Mouse (Mus musculus) spleen, embryonic (tissue): ENCODE measurements at regions not wholly inside any gene's neighbourhood (a gene's known extent, or its start where the extent isn't known, plus 50 kb on each side); places are given as distances from the start of the nearest gene placed in this dataset.

ENCODE experiments used
- CTCF ChIA-PET: fragments of 350-600 bp; sonication (Branson Sonifier 250); formaldehyde crosslinking; loops from one replicate; lab custom pipeline; 2022; lab: Charles Lee

DNA sequence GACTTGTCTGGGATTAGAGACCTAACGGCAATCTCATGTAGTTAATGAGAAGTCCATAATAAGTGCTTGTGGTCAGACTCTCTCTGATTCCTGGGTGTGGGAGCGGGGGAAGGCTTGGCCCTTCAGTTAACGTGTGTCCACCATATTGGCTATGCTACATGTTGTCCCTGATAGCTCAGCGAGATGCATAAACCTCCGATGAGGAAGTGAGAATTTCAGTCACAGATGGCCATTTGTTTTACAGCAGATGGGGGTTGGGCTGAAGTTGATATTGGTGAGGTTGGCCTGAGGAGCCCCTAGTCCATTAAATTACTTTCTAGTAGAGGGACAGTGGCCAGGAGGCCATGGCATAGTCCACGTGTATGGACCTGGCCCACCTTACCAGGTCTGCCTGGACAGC lies 114.6 kb upstream of the Prok2 start:
- CTCF ChIA-PET, result no interaction called here

DNA sequence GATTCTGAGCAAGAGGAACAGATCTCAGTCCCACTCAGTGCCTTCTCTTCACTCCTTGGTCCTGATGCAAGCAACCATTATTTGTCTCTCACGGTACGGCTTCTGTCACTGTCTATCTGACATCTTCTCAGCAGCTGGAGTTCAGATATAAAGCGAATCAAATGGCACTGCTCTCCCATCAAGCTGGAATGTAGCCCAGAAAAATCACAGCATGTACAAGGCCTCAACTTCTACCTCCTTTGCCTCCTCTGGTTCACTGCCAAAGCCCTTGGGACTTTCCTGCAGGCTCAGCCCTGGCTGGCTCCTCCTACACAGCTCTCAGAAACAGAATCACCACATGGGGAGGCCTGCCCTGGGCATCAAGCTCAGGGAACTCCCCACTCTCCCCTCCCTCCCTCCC lies 107.1 kb upstream of the Prok2 start:
- CTCF ChIA-PET, result interaction anchor here (0.5 kb wide), 1 partner anchor 1993 kb away, joined by 9 read pairs; no protein-coding TSS in a partner anchor

DNA sequence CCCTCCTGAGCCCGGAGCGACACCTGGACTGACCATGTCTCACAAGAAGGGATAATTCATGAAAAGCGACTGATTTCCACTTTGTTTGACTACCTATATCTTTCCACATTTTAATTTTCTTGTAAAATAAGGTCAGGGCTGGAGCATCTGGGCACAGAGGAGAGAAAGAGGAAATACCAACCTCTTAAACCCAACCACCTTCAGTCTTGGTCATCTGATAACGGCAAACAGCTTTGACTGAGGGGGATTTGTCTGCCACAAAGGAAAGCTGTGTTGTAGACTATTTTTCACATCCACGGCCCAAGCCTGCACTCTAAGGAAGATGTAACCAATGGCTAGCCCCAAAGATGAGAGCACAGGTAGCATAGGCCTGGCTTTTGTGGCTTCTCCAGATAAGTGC lies 101.4 kb upstream of the Prok2 start:
- CTCF ChIA-PET, result no interaction called here

DNA sequence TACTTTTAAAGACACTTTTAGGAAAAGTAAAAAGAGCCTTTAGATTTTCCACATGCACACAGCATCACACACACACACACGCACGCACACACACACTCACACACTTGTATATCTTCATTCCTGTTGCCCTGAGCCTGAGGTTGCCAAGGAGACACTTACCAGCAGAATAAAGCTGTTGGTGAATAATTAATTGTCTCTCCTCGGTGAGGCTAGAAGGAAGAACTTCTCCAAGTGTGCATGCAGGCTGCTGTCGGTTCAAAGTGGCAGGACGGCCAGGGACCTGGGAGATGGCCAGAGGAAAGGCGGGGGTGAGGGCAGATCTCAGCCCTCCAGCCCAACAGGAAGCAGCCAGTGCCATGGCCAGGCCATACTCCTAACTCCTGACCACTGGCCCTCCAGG lies 98.6 kb upstream of the Prok2 start:
- CTCF ChIA-PET, result no interaction called here

DNA sequence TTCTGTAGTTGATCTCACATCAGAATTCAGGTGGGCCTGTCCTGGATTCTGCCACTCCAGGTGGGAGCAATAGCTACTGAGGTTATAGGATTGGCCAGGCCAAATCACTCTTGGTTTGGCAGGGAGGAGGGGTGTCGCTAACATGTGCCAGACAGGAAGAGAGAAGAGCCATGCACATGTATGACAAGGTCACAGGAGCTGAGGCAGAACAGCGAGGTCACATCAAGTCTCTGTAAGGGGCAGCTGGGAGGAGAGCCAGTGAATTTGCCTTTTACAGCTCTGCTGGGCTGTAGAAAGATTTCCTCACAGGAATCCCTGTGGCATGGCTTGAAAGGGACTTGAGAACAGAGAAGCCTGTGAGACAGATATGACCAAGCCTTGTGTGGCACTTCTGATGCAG lies 96.3 kb upstream of the Prok2 start:
- CTCF ChIA-PET, result no interaction called here

DNA sequence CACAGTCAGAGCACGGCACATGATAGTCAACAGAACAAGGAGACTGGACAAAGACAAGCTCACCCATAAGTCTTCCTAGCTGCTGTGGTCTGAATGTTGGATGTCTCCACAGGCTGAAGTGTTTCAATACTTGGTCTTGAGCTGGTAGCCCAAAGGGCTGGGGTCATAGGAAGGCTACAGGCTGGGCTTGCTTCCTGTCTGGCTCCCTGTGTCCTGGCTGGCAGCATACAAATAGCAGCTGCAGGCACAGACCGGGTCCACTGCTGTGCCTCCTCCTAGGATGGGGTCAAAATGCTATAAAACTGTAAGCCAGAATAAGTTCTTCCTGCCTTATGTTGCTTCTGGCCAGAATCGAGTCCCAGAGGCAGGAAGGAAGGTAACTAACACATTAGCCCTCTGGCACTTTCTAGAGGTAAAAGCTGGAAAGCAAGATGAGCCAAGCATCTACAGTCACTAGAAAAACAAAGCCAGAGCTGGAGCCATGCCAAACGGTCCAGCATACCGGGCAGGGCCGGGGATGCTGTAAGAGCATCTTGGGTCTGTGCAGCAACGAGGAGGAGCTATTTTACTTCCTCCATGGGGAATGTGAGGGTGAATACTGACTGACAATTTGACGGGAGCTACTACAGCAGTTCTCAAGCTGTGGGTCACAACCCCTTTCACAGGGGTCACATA lies 93.2 kb upstream of the Prok2 start:
- CTCF ChIA-PET, result interaction anchor here (0.9 kb wide), 1 partner anchor 16 kb away, joined by 3 read pairs; no protein-coding TSS in a partner anchor

DNA sequence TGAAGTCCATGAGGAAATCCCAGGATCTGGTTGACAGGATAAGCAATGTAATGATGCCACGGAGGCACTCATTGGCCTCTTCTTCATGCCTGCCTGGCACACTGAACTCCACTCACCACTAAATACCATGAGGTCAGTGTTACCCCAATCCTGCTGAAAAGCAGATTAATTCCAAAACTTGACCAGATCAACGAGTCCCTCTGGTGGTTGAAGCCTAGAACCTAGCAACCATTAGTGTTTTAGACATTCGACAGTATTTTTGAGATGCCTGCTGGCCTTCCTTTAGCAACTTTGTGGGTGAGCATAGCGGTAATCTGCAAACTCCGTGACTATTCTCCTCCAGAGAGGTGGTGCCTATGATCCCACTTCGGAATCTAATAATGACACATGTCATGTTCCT lies 92.3 kb upstream of the Prok2 start:
- CTCF ChIA-PET, result no interaction called here

DNA sequence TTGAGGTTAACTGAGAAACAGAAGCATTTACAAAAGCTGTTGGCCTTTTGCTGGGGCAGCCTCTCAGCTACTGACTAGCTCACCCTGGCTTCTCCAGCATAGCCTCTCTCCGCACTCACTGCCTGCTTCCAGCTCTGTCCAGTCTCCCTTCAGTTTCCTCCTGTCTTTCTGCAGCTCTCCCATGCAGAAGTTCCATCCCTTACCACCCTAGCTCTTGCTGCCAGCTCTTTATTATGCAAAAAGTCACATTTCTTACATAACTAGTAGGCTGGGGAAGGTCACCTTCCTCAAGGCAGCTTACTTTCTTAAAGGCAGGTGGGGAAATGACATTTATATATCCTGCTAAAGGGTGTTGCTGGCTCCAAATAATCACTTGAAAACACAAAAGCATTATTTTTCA lies 91.1 kb upstream of the Prok2 start:
- CTCF ChIA-PET, result no interaction called here

DNA sequence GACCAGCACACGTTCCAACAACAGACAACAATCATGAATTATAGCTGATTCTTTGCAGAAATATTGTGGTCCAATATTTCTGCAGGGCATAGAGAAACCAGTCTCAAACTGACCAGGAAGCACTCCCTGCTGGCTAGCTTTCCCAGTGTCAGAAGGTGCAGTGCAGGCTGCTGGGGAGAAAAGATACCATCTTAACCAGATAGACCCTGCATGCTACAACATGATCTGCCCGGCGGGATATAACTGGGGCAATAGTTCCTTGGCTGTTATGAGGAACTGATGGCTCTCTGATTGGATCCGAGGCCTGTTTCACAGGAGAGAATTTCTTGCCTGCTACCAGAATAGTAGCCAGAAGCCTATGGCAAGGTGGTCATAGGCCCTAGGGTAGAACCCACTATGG lies 86.9 kb upstream of the Prok2 start:
- CTCF ChIA-PET, result no interaction called here

DNA sequence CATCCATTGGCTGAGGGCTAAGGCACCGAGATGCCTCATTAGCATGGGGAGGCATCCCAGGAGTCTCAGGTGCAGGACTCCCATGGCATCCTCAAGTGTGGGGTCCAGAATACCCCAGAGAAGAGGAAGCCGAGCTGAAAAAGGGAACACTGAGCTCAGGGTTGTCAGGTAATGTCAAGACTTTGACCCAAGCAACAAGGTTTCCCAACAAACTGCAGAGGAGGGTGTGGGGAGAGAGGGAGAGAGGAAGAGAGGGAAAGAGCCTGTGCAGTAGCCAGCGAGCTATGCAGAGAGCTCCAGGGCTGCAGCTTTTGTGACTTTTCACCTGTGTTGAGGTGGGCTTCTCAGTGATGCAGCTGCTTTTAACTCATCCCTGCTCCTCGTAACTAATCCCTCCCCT lies 85.7 kb upstream of the Prok2 start:
- CTCF ChIA-PET, result no interaction called here

DNA sequence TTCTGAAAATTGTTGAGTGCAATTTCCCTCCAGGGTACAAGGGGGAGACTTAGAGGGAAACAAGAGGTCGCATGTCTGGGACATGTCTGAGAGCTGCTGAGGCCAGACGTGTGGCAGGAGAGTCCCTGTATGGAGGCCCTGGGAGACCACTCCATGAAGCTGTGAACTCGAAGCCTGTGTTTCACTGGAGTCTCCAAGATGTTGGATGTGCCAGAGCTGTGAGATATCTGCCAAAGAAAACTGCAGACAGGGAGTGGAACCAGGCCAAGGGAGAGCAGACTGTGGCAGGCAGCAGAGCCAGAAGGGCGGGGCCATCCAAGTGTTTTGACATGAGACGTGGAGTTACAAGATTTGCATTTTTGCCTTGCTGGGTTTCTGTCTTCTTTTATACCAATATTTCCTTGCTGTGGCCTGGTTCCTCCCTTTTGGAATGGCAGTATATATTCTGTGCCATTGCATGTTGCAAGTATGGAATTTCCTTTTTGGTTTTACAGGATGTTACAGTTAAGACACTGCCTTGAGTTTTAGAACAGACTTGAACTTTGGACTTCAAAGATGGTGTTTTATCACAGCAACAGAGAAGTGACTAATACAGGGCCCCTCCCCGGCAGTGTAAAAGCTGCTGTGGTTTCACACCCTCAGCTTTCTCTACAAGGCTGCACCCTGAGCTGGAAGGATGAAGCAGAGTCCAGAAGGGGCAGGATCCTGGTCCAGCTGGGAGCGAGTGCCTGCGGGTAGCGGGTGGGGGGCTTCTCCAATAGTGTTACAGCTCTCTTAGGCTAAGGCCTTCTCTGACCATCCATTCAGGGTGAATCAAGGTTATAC lies 85.0 kb upstream of the Prok2 start:
- CTCF ChIA-PET, result no interaction called here

DNA sequence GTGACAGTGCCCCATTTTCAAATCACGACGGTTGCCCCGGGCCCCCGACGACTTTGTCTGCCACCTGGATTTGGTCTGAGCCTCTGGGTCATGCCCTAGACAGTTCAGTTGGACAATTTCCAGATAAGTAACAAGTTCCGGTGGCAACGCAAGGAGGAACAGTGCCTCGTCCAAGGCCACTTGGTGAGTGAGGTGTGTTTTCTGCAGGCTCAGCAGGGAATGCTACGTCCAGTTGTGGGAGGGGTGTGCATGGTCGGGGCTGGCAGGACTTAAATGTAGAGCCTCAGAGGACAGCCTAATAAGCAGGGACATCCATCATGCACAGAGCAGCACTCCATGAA lies 78.7 kb upstream of the Prok2 start:
- CTCF ChIA-PET, result interaction anchor here (0.5 to 0.6 kb wide), 2 partner anchors 620 to 693 kb away, joined by 3 to 13 read pairs; no protein-coding TSS in a partner anchor

DNA sequence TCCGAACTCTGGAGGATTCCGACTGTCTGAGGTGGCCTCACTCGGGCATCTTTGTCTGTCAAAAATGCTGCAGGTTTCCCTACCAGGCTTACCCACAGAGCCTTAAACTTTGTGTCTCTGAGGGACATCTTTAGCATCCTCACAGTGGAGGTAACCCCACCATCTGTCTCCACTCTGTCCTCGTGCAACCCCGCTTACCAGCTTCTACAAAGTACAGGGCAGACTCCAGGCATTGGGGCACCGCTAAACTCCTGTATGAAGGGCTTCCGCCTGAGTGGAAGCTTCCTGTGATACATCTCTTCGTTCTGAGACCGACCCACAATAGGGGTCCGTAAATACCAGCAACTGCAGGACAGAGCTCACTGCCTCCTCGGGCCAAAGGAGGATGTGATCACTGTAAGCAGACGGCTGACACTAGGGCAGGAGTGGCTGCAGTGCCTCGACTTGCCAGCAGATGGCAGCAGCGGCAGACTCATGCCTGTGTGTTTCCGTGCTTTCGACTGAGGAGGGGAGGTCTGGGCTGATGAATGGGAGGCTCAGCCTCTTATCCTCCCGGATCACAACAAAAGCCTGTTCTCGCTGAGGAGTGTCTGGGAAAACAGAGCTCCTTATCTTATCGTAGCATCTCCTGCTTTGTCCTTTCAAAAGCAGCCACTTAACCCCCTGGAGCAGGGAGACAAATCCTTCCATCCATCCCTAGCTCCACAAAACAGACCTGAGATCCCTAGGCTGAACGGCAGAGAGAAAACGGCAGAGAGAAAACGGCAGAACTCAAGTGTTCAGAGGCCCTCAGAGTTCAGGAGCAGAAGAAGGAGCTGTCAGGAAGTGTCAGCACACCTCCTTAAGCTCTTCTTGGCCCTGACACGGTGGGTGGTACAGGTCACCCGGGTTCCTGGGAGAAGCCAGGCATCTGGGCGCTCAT lies 78.1 kb upstream of the Prok2 start:
- CTCF ChIA-PET, result interaction anchor here (0.5 to 0.8 kb wide), 3 partner anchors 15 to 694 kb away, joined by 3 to 13 read pairs (median 3); no protein-coding TSS in a partner anchor

DNA sequence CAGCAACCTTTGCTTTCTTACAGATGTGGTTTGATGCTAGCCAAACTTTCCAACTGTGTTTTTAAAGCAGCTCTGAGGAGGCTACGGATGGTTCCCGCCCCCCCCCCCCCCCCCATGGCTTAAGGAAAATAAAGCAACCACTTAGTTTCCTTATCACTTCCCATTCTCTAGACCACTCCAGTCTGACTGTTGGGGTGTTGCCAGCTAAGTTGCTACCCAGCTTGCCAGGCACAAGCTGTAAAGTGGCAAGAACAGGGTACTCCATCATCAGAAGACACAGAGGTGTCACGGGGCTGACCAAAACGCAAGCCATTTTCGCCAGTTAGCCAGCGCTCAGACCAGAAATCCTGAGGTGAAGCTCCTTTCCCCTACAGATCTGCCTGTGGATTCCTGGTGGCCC lies 74.7 kb upstream of the Prok2 start:
- CTCF ChIA-PET, result no interaction called here

DNA sequence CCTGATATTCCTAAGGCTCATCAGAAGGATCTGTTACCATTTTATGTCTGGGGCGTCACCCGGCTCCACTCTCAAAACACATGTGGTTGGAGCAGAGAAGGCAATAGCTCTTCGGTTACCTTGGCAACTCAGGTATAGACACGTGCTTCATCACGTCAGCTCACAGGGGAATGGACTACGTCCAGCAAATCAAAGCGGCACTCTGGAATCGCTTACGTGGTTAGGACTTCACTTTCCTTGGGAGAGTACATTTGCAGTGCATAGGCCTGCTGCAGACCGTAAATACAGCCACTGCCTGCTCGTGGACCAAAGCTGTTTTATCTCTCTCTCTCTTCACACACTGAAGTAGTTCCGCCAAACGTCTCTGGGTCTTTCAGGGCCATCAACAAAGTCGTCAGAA lies 74.1 kb upstream of the Prok2 start:
- CTCF ChIA-PET, result no interaction called here

DNA sequence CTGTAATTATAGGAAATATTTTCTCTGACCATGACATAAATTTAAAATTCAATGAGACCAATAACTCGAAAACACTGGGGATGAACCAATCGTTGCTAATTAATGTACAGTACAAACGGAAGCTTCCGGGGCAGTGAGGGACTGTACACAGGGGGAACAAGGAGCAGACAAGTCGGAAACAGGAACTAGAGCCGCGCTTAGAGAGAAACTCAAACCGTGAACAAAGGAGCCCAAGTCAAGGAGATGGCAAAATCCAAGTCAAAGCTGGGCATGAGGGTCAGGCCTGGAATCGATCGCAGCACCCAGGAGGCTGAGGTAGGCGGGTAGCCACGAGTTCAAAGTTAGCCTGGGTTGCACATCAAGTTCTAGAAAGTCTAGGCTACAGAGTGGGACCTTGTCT lies 70.2 kb upstream of the Prok2 start:
- CTCF ChIA-PET, result no interaction called here

DNA sequence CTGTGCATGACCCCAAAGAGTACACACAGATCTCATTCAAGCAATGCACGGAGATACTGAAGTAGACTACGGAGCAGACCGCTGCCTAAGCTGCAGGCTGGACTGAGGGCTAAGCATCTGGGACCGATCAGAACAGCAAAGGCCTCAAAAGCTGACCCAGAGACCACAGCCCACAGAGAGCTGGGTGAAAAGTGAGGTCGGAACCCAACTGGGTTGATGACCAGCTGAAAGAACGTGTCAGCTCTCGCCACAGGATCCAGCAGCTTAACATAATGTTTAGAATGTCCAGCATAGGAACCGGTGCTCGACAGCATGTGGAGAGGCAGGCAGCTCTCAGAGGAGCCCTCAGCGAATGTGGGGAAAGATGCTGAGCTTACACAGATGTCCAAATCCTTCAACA lies 67.4 kb upstream of the Prok2 start:
- CTCF ChIA-PET, result no interaction called here

DNA sequence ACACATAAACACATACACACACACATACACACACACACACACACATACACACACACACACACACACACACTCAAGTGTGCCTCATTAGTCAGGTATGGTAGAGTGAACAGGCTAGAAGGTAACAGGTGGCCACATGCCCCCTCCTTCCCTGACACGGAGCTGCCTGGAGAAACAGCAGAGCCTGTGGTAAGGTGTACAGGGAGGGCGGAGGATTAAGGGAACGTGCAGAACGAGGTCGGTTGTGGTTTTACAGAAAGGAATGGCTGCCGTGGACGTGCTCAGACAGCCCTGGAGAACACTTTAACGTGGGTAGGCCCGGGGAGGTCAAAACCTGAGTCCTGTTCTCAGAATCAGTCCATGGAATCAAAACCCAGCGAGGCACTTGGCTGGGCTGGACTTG lies 66.2 kb upstream of the Prok2 start:
- CTCF ChIA-PET, result no interaction called here

DNA sequence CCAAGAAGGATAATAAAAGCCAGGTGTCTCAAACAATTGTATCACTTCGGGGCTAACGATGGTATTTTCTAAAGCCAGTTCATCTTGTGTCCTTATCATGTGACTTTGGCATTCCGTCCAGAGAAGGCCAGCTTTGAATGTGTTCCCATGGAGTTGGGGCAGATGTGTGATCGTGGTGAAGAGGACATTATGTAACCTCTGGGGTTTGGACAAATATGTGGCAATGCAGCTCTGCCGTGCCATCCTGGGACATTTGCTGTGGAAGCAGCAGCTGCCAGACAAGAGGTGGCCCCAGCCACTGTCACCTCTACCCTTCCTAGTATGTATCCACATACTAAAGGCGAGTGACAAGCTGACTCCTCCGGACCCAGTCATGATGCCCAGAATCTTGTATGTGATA lies 60.8 kb upstream of the Prok2 start:
- CTCF ChIA-PET, result no interaction called here

DNA sequence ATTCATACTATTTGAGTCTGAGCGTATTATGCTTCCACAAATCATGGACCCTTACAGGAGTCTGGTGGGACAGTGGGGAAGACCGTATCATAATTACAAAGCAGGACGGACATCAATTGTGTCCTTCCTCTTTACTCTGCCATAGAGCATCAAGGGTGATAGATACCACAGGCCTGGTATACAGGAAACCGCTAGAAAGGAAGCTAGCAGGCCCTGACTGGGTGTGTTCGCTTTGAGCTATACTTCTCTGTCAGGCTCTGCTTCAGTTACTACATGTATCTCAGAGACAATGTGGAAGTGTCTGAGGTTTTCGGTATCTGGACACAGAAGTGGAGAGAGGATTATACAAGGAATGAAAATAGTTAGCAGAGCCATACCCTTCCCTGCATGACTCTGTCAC lies 59.0 kb upstream of the Prok2 start:
- CTCF ChIA-PET, result no interaction called here

DNA sequence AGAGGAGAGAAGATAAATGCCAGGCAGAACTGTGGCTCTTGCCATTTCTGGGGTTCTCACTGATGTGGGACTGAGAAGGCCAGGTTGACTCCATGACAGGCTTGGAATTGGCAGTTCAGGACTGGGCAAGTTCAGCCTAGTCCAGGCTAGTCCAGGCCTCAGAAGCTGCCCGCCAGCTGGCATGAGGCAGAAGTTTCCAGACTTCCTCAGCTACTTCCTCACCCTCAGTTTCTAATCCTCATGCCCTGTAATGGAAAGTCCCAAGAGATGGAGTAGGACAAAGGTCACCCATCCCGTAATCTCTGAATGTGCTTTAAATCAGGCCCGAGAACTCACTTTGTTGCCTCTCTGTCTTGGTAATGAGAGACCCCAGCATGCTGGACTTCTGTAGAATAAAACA lies 58.6 kb upstream of the Prok2 start:
- CTCF ChIA-PET, result no interaction called here

DNA sequence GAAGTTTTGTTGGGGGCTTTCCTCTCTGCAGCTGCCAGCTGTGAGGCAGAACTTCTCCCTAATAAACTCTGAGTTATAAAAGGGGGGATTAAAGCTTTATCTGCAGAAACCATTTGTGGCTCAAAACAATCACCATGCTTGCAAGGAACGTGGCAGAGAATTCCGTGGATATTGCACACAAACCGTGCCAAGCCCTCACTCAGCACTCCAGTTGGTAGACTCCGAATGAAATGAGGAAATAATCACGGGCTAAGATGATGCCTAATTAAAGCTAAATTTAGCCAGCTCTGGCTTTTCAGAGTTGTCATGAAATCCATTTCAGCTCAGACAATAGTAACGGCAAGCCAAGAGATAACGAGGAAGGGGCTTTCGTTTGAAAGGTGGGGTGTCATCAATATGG lies 58.1 kb upstream of the Prok2 start:
- CTCF ChIA-PET, result no interaction called here
